Mouse (Mus musculus) liver, adult 10 weeks (tissue): Measurements from ENCODE around the gene Ptprm. TPM values are rescaled to one million over a fixed set of nuclear protein-coding genes. Genes with fewer than 3 reads are reported as not detected.

ENCODE experiments used
- polyA plus RNA-seq: library from polyadenylated mRNA; stranded (reverse); fragments of 350-450 nt; fragmentation: Illumina TruSeq; extraction: RNeasy Lipid Tissue Mini Kit (QIAGEN cat#74804); gene quantifications from one replicate; pipeline ENCODE4 v1.2.3, GENCODE M21; 2014; ENCODE audit warnings: low read depth, low replicate concordance

The Ptprm gene
- 0.66 TPM for polyA plus RNA-seq

DNA sequence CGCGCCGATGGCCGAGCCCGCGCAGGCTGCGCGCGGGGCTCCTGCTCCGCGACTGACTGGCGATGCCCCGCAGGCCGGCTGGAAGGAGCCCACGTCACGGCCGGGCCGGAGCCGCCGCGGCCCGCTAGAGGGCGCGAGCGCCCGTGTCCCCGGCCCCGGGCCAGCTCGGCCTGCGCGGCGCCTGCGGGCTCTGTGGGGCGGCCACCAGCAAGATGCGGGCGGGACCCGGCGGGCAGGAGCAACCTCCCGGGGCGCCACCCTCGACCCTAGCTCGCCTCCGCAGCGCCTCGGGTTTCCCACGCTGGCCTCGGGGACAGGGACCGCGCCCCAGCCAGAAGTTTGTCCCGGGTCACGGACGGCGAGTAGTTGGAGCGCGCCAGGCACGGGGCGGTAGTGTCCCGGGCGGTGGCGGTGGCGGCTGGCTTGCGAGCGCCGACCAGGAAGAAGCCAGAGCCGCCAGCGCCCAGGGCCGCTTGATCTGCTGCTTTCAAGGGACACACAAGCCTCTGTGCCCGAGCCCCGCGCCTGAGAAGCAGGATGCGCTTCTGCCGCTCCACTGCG, at the start of gene Ptprm:
Gene Ptprm, minus strand, starts transcription at position 7 of the 561 bp plus-strand sequence.

